Mouse (Mus musculus): Measurements from ENCODE around the gene Psma7.

The Psma7 gene

GRCm38 (mm10) chr2:180045283-180045682, 3.0 kb upstream of the Psma7 start:
- in situ Hi-C loops (cut with MboI, MseI): loop anchor here (5.0 to 10.0 kb wide), 4 partner anchors 73 to 210 kb away; partner anchors contain the start of gene Rps21 (in 1 of the 2)

GRCm38 (mm10) chr2:180042858-180043515, 754 bp upstream of the Psma7 start:
- in situ Hi-C loops (cut with MboI, MseI): loop anchor here in 1 of 2 experiments (10.0 kb wide), 1 partner anchor 212 kb away; the partner anchor contains the start of gene Rps21

GRCm38 (mm10) chr2:180041577-180042255, 517 bp downstream of the Psma7 start:
- in situ Hi-C loops (cut with MboI, MseI): loop anchor here in 1 of 2 experiments (10.0 kb wide), 1 partner anchor 213 kb away; the partner anchor contains the start of gene Rps21

- in situ Hi-C loops (cut with MboI, MseI): loop anchor here in 1 of 2 experiments (10.0 kb wide), 1 partner anchor 214 kb away; the partner anchor contains the start of gene Rps21
Observed at GRCm38 (mm10) chr2:180040406-180040805, 1.8 kb downstream of the Psma7 start.

GRCm38 (mm10) chr2:180034753-180035152, 7.5 kb downstream of the Psma7 start:
- in situ Hi-C loops (cut with MboI, MseI): no loop called here

GRCm38 (mm10) chr2:180033956-180034355, 8.3 kb downstream of the Psma7 start:
- in situ Hi-C loops (cut with MboI, MseI): no loop called here

GRCm38 (mm10) chr2:180032925-180033324, 9.3 kb downstream of the Psma7 start:
- in situ Hi-C loops (cut with MboI, MseI): no loop called here

- in situ Hi-C loops (cut with MboI, MseI): no loop called here
Observed at GRCm38 (mm10) chr2:180031270-180031669, 11.0 kb downstream of the Psma7 start.

- in situ Hi-C loops (cut with MboI, MseI): no loop called here
Observed at GRCm38 (mm10) chr2:180027768-180028167, 14.5 kb downstream of the Psma7 start.

- in situ Hi-C loops (cut with MboI, MseI): no loop called here
Observed at GRCm38 (mm10) chr2:180025861-180026200, 16.4 kb downstream of the Psma7 start.

- in situ Hi-C loops (cut with MboI, MseI): no loop called here
Observed at GRCm38 (mm10) chr2:180025135-180025860, 16.9 kb downstream of the Psma7 start.

GRCm38 (mm10) chr2:180024401-180025098, 17.7 kb downstream of the Psma7 start, which contains the start of gene Lsm14b:
Gene Lsm14b (plus strand): TSS chr2:180024987.
- in situ Hi-C loops (cut with MboI, MseI): no loop called here

GRCm38 (mm10) chr2:180022751-180023150, 19.5 kb downstream of the Psma7 start:
- in situ Hi-C loops (cut with MboI, MseI): no loop called here

- in situ Hi-C loops (cut with MboI, MseI): no loop called here
Observed at GRCm38 (mm10) chr2:180020919-180021318, 21.3 kb downstream of the Psma7 start.

GRCm38 (mm10) chr2:180020091-180020661, 22.1 kb downstream of the Psma7 start:
- in situ Hi-C loops (cut with MboI, MseI): no loop called here

GRCm38 (mm10) chr2:180018573-180018972, 23.7 kb downstream of the Psma7 start:
- in situ Hi-C loops (cut with MboI, MseI): no loop called here

- in situ Hi-C loops (cut with MboI, MseI): no loop called here
Observed at GRCm38 (mm10) chr2:180017632-180018031, 24.6 kb downstream of the Psma7 start.

- in situ Hi-C loops (cut with MboI, MseI): no loop called here
Observed at GRCm38 (mm10) chr2:180013686-180014085, 28.5 kb downstream of the Psma7 start.

- in situ Hi-C loops (cut with MboI, MseI): no loop called here
Observed at GRCm38 (mm10) chr2:180011370-180011769, 30.9 kb downstream of the Psma7 start.

GRCm38 (mm10) chr2:180010686-180011085, 31.5 kb downstream of the Psma7 start:
- in situ Hi-C loops (cut with MboI, MseI): no loop called here

- in situ Hi-C loops (cut with MboI, MseI): no loop called here
Observed at GRCm38 (mm10) chr2:180006352-180007017, 35.7 kb downstream of the Psma7 start.

Measured in T-helper 17 cell (primary cell).